Mouse (Mus musculus) cerebellum, adult 9-10 months (tissue): ENCODE measurements around the gene Frs2.

ENCODE experiments used
- DNase-seq: peaks from one replicate; pipeline ENCODE4 v3.0.0; 2022

Gene Frs2

DNA sequence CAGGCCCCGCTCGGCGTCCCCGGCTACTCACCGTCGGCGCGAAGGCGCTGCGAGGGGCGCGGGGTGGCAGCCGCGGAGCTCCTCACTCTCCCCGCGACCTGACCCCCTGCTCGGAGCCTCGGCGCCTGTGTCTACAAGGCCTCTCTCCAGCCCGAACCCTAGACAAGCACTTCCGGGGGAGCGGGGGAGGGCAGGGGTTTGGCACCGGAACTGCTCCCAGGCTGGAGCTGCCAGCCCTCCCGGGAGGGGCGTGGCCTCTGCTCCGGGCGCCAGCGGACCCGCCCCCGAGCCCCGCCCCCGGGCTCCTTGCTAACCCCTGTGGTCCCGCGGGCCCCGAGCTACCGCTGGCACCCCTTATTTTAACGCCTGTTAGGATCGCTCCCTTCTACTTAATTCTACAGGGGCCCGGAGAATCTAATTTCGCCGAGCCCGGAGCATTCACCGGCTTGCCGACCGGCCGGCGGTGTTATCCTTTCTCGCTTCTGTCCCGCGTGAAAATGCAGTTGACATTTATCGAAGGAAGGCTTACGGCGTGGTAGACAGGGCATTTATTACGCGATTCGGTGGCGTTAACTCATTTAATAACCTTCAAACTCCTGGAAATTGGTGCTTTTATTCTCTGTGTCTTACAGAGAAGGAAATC, at the start of gene Frs2:
Frs2 (minus strand) TSS at position 174 of the 643 bp plus-strand sequence.
- peak; percentile 94 for DNase-seq

DNA sequence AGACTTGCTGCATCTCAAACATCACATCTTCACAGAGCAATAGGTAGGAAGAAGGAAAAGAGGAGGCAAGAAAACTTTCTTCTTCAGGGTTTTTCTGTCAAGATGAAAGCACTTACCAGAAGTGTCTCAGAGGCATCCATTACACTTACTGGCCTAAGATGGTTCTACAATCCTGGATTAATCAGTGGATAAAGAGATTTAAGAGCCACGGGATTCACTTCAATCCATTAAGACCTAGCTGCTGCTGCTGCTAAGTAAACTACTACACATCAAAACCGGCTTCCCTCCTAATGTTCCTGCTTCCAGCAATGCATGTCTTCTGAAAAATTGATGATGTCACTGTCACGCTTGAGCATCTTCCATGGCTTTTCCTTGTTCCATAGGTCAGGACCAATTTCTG, 48.4 kb upstream of the Frs2 start:
- DNase-seq: no peak

DNA sequence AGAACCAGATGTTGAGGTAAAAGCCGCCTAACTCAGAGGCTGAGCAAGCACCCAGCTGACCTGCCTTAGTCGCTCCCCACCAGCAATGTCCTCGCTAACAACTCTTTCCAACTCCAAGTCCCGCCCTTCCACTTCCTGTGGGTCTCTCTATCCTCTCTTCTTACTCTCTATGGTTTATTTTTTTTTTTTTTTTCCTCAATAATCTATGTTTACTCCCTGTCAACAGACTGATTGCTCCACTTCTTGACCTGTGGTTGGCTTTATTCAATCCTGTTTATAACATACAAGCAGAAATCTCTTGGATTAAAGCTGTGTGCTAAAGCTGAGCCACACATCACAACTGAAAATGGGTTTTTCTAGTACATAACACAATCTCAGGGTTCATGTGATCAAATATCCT, 47.4 kb upstream of the Frs2 start:
- DNase-seq: no peak

DNA sequence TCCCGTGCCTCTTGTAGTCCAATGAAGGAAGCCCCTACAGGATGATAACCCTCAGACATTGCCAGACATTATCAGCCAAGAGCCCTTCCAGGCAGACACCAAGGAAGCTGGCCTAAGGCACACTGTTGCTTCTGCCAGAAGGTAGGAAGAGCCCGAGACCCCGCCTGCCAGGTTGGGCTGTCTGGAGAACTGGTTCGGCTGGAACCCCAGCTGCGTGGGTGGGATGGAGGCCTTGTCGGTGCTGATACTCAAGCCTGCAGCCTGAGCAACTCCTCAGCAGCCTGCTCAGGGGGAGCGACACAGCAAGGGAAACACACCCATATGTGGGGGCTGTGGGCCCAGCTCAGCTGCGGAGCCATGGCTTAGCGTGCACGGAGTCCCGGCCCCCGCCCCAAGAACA, 46.7 kb upstream of the Frs2 start:
- no peak for DNase-seq

DNA sequence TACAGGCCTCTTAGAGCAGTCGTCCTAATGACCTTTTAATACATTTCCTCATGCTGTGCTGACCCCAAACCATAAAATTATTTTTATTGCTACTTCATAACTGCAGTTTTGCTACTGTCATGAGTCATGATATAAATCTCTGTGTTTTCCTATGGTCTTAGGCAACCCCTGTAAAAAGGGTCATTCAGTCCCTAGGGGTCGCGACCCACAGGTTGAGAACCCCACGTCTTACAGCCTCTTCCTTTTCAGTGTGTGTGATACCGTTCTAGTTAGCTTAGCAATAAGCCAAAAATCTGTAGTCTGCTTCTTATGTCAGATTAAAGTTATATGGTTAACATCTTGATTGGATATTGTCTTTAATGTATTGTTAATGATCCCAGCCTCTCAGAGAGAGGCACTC, 45.0 kb upstream of the Frs2 start:
- no peak for DNase-seq

DNA sequence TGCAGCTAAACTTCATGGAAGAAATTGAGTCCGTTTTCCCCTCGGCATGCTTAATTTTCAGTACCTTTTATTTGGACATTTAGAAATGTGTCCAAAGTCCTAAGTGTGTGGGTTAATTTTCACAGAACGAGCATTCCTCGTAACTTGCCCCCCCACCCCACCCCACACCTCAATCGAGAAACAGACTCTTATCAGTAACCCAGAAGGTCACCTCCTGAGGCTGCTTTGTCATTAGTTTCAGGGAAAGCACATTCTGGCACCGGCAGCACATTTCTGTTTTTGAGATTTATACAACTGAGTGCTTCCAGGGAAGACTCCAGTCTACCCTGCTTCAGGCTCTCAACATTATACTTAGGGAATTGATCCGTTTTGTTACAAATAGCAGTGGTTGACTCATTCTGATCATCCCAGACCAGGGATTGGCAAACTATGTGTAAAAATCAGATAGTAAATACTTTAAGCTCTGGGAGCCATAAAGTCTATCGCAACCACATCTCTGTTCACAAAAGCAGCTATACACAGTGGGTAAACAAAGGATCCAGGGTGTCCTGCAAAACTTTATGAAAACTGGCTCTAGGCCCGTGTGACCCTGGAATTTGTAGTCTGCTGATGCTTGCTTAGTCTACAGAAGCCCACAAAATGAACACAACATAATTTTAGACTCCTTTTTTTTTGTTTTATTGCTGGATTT, 37.2 kb upstream of the Frs2 start:
- DNase-seq: no peak

DNA sequence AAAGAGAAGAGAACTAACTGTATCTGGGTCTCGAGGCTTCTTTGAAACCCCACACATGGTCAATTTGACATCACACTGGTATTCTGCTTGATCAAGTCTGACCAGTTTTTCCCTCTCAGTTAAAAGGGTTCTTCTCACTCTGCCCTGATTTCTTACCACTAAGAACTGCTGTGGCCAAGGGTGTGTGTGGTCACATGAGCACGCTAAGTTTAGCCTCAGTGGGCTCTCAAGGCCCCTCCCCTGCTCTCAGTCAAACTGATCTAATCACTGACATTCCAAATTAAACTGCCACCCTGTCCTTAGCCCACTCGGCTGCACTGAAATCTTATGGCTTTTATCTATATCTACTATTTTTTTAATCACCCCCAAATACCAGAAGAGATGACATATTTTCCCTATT, 32.8 kb upstream of the Frs2 start:
- DNase-seq: no peak

DNA sequence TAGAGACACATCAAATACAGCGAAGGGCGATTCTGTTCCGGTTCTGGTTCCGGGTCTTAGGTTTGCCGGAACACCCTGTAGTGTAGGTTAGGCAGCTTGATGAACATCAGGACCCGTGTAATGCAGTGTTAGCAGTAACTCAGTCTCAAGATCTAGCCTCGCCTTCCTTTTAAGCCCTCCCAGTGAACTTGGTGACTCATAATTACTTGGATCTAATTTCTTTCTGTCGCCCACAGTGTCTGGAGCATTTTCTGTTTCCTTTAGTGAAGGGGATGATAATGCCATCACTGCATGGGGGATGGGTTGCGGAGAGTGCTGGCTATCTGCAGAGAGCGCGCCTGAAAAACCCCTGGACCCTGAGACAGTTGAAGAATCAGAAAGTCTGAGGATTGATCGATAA, 26.3 kb upstream of the Frs2 start:
- DNase-seq: no peak

DNA sequence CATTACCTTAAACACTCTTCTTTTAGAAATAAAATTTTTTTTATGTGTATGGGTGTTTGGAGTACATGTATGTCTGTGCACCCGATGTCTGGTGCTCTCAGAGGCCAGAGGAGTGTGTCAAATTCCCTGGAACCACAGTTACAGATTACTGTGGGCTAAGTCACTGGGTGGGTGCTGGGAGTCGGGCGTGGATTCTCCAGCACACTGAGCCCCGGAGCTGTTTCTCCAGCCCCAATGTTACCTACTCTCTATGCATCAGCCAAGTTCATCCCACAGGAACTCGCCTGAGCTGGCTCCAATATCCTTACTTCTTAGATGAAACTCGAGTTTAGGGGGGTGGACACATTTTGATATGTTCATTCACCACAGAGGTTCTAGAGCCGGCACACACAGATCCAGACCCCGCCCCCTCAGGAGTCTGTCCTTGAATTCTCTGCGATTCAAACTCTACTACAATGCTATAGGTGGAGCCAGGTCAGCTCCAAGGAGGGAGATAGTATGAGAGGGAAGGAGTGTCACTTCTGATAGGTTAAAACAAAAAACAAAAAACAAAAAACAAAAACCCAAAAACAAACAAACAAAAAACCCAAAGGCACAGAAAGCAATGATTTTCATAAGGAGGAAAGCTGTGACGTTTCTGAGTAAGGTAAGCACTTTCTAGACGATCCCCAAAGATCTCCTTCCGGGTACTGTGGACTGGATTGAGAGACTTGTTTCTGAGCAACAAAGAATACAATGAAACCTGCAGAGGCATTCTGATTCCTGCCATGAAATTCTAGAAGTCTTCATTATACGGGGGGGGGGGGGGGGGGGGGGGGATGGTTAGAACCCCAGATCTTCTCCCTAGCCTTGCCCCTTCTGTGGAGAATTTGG, 25.5 kb upstream of the Frs2 start:
- DNase-seq: no peak

DNA sequence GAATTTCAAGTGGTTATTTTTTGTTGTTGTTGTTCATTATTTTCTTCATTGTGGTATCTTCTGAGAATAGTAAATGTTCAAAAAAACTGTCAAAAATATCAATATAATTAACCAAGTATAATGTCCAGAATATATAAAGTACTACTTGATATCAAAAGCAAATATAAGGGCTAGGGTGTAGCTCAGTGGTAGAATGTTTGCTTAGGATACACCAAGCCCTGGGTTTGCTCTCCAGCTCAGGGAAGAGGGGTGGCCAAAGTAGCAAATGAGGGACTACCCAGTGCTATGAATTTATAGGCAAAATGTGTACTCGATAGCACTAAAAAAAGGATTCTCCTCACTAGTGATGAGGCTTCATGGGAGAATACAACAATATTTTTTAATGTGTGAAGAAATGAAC, 24.8 kb upstream of the Frs2 start:
- DNase-seq: no peak

DNA sequence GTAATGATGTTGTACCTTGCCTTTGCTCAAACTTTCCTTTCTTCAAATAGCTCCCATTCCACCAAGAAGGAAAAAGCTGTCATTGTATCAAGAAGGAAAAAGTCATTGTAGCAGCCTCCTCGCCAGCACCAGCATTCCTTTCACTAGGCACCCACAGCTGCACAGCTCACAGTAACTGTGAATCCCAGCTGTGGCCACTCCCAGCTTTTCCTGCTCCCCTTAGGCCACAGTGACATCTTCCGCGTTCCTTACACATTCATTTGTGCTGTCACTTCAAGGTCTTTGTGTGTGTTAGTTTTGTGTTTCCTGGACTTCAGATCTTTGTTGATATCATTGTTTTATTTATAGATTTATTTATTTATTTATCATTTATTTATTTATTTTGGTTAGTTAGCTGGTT, 23.7 kb upstream of the Frs2 start:
- no peak for DNase-seq

DNA sequence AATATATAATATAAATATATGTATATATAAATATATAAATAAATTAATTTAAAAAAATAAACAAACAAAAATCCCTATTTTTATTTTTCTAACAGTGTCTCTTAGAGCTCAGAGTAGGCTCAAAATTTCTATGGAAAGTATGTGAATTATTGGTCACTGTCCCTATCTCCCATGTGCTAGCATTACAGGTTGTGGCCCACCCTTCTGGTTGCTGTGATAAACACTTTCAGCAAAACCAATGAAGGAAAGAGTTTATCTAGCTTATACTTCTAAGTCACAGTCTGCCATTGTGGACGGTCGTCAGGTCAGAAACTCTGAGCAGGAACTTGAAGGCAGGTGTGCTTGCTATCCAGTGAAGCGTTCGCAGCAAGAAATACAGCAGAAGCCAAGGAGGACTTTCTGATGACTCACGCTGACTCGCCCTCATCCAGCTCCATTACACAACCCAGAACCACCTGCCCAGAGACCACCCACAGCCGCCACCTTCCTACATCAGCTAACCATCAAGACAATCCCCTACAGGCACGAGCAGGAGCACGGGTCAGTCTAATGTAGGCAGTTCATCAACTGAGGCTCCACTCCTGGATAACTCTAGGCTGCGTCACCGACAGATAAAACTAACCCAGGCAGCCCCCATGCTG, 18.6 kb upstream of the Frs2 start:
- DNase-seq: no peak

DNA sequence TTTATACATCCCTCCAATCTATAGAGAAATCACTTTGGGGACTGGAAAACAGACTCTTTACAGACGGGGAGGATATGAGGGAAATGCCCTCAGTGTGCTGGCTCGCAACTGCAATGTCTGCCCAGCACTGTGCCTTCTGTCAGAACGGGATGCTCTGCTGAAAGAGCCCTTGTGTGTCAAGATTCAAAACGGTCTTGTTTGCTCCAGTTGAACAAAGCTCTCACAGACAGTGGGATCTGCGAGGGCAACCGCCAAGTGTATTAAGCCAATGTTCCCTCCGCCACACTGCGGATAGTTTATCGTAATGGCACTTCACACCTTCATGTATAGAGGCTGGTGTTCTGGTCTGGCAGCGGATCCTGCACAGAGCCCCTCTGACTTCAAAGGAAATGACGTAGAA, 14.3 kb upstream of the Frs2 start:
- no peak for DNase-seq

DNA sequence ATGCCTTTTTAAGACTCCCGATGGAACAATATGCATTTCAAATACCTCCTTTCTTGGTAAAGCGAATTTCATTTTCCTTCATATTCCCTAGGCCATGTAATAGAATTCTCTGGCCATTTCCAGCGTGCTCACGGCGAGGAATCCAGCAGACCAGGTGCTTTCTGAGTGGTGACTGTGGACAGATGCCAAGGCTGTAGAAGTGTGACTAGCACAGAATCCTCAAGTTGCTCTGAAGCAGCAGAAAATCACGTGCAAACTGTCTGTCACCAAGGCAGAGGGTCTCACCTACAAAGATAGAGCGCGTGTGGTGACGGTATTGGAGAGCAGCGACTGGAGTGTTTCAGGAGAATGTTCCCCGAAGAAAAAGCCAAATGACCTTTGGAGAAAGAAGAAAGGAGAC, 11.8 kb upstream of the Frs2 start:
- no peak for DNase-seq

DNA sequence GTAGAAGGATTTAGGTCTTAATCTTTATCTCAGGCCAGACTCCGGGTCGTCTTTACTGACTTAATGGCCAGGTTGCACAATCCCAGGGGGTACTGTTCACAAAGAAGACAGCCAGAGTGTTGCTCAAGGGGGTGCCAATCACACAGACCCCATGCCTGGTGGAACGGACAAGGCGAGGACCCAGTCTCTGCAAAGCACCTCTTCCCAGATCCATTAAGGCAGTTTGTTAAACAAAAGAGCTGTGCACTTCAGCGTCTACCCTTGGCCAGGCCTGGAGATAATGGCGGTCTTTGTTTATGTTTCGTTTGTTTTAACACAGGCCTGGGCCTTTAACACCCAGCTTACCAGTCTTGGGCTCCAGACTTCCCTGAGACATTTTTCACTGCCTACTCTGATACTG, 3.9 kb upstream of the Frs2 start:
- DNase-seq: no peak

DNA sequence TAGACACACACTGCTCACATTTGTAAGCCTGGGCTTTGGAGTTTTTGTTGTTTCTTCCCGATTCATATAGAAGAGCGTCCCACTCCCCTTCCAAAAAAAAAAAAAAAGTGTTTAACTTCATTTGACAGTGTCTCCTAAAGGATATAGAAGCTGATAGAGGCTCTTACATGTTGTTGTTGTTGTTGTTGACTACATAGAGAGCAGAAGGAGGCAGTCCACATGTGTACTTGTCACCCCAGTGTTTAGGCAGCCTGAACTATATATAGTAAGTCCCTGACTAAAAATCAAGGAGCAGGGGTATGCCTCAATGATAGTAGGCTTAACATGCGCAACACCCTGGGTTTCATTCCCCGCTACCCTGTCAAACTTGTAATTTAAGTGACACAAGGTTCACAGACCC, 3.3 kb upstream of the Frs2 start:
- DNase-seq: no peak

DNA sequence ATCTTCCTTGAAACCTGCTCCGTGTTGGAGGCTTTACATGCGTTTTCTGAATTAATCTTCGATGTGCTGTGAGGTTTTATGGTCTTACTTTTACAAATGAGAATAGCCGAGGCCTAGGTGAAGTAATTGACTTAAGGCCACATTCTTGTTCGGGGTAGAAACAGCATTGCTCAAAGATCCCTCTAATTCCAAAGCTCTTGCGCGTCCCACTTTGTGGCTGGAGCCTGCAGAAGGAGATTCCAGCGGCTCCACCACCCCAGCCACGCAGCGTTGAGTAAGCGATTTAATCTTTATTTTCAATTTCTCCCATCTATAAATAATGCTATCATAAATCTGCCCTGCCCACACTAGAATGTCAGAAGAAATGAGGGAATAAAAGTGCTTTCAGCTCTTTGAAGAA, 2.9 kb upstream of the Frs2 start:
- DNase-seq: no peak

DNA sequence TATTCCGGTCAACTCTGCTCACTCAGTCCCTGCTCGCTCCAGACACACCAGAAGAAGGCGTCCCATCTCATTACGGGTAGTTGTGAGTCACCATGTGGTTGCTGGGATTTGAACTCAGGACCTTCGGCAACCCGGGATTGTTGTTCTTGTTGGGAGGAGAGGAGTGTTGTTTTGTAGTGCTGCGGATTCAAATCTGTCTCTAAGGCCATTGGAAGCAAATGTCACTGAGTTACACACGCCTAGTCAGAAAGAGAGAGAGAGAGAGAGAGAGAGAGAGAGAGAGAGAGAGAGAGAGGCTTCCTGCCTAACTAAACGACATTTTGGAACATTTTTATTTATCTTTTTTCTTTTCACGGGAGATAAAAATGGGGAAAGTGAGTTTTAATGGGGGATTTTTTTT, 2.4 kb upstream of the Frs2 start:
- no peak for DNase-seq

DNA sequence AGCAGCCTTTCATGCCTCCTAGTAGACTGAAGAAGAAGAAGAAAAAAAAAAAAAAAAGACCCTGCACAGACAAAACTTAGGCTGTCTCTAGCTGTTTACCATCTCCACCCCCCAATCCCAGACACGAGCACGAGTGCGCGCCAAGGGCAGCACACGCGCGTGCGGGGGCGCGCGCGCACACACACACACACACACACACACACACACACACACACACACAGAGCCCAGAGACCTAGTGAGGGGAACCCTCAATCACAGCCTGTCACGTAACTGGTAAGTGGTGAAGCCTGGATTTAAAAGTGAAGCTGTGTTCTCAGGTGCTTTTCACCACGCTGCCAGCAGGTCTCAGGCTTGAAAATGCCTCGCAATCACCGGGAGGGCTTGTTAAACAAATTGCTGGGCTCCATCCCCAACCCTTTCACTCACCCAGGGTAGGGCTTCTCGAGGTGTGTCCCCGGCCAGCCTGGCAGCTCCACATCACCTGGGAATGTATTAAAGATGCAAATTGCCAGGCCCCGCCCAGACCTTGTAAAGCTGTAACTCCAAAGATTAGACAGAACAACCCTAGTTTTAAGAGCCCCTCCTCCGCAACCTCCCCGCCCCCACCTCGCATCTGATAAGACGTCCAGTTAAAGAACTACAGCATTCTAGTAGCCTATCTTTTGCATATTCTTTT, 1.7 kb upstream of the Frs2 start:
- peak; percentile 53 for DNase-seq

DNA sequence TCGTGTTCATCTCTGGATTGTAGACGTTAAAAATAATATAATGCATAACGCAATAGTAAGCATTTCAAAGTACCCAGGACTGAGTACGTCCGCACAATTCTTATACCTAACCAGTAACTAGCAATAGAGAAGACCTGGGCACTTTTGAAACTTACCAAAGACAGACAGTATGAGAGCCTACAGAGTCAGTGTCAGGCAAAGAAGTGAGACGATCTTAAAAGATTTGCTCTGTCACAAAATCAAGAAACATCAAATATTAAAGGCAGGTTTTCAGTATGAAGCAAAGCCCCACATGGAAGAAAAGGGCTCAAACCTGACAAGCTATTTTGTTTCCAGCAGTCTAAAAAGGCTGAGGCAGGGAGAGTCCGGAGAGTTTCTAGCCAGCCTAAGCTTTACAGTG, 907 bp upstream of the Frs2 start:
- DNase-seq: no peak

DNA sequence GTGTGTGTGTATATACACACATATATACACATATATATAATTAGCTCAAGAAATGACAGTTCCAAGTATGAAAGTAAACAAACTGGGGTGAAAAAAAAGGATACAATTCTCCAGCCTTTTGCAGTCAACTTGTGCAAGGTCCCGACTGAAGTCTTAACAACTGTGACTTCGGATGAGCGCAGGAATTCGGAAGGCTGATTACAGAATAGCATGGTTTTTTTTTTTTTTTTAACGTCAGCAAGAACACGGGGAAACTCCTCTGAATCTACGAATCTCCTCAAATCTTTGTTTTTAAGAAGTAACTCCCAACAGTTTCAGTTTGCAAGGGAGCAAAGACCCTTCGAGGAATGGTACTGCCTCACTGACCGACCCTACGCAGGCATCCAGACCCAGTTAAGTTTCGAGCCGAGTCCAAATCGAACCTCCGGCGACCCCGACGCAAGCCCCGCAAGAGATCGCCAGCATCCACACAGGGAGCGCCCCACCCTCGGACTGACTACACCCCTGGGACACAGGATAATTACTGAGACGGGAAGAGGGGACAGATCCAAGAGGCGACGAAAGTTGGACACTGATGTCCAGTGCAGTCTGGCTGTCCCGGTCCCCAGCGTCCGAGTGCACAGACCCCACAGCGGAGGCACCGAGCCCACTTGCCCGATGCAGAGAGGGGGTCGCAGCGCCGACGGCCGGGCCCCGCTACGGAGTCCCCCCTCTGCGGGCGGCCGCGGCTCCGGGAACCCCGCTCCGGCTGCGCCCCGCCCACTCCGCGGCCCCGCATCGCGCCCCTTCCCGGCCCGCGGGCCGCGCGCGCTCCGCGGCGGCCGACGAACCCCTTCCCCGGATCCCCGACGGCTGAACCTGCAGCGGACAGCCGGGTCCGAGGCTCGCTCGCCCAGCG, 622 bp downstream of the Frs2 start:
- DNase-seq: peak; percentile 43

DNA sequence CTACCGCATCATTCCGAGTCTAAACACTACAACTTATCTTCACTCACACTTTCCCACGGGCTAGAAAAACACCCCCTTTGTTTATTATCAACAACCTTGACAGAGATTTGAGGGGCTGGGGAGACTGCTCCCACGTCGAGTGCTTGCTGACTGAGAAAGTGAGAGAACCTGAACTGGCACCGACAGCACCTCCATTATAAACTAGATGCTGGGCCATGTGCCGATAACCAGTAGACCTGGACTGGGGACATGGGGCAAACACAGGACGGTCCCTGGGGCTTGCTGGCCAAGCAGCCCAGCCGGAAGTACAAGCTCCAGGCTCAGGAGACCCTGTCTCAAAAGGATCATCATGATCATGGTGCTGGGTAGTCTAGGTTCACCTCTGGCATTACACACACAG, 1.9 kb downstream of the Frs2 start:
- DNase-seq: no peak
